Mouse (Mus musculus) kidney, adult 18-20 months (tissue): ENCODE results near the gene Zfp961.
"Not testable (repeated sequence)": the region's sequence is repeated elsewhere in the genome, so short reads cannot be mapped to it uniquely, and the experiment has no call there.

ENCODE experiments used
- DNase-seq: peaks from one replicate; pipeline ENCODE4 v3.0.0; 2021

Zfp961 gene

GRCm38 (mm10) chr8:72019022-72019421 is 68.2 kb downstream of the Zfp961 start:
- DNase-seq = not testable (repeated sequence)

- DNase-seq = no peak
Measured at GRCm38 (mm10) chr8:72019816-72020215, 69.0 kb downstream of the Zfp961 start.

GRCm38 (mm10) chr8:72024886-72025285 is 74.0 kb downstream of the Zfp961 start:
- peak; percentile 57 for DNase-seq

- DNase-seq = peak; percentile 69
Measured at GRCm38 (mm10) chr8:72032926-72033325, 82.1 kb downstream of the Zfp961 start.

- not testable (repeated sequence) for DNase-seq
Measured at GRCm38 (mm10) chr8:72040918-72041317, 90.1 kb downstream of the Zfp961 start, which contains the start of gene Olfr372. Olfr372 (plus strand) TSS chr8:72041218.

GRCm38 (mm10) chr8:72042493-72042892 is 91.7 kb downstream of the Zfp961 start:
- DNase-seq = no peak
